Mouse (Mus musculus): ENCODE data around the gene Dis3l.

GRCm38 (mm10) chr9:64361231-64361950 lies 20.3 kb upstream of the Dis3l start:
- TF ChIP-seq GATA1 (IDR thresholded peaks at IDR 0.05; ENCODE audit: borderline replicate concordance, low read length) (no peak), FLI1 (IDR thresholded peaks at IDR 0.05; ENCODE audit: low read length) (no peak)

Measured in megakaryocyte, embryonic 14.5 days (primary cell).